ENCODE assay signal across 14 mouse cellular contexts in the genomic region with DNA sequence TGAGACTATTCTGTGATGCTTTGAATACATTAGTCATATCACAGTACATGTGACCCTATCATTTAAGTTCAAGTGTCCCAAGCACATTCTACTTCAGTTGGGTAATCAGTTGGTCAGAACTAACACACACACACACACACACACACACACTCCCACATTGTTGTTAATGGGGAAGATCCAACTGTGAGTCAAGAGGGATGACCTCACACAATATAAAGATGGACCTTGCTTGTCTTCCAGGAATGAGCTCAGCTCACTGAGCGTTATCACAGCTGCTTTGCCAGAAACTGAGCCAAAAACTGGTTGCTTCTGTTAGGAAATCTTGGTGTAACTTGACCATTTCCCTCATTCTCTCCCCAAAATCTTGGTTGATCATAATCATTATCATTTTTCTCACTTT.
DNase-seq lines count a peak whose midpoint lies in the region; TF ChIP-seq lines count a peak whose summit lies in the region.
"Had no signal": no experiment of that assay in that cellular context is flagged by ENCODE, and none has a peak within 500 bp of the region (broad histone marks: within the 10 kb centered on the region; RNA-seq: fewer than 3 reads in every experiment).

No protein-coding gene starts in this region.

- H3ac ChIP-seq in myocyte (ENCODE audit: control insufficient read depth, insufficient read length) = no peak overlapping the region

- no peaks in the 10 kb centered on the region for H3K27me3 ChIP-seq in myocyte (ENCODE audit: control insufficient read depth, insufficient read depth, insufficient read length)
- H3K27me3 ChIP-seq: forebrain, embryonic 13.5 days; hindbrain, embryonic 15.5 days had no signal

- H3K79me2 ChIP-seq in myocyte (ENCODE audit: control insufficient read depth, insufficient read depth) = no peaks in the 10 kb centered on the region

- H3K36me3 ChIP-seq in myocyte (ENCODE audit: control insufficient read depth, insufficient read depth) = no peaks in the 10 kb centered on the region
- H3K36me3 ChIP-seq: hindbrain, embryonic 15.5 days had no signal

- no peak for TF ChIP-seq POLR2A in myocyte (IDR thresholded peaks at IDR 0.05; ENCODE audit: insufficient read length, low read depth)

- peak overlapping the region; percentile 36 for H3K4me2 ChIP-seq in myocyte (ENCODE audit: low read depth)
- H3K4me2 ChIP-seq: forebrain, embryonic 13.5 days; hindbrain, embryonic 15.5 days had no signal

- H3K4me3 ChIP-seq in myocyte = no peak overlapping the region
- H3K4me3 ChIP-seq: forebrain, embryonic 13.5 days; hindbrain, embryonic 15.5 days had no signal

- intact Hi-C loops in gastrocnemius, postnatal 14 days (cut with DNase I; ENCODE audit: low total_unique reads) = no loop called here

- peak; percentile 34 for DNase-seq in kidney, postnatal 10 days
- DNase-seq in kidney, adult 18-20 months = no peak
- DNase-seq in adrenal gland, adult 8-10 months = peak; percentile 49
- peak; percentile 24 for DNase-seq in gastrocnemius, postnatal 14 days
- no peak for DNase-seq in spleen, postnatal 14 days (ENCODE audit: low spot score in 2 of 2)
- no peak for DNase-seq in layer of hippocampus, adult 11-12 months (ENCODE audit: low spot score)
- DNase-seq: cerebellum, adult 9-10 months; kidney, adult 9 months; layer of hippocampus, adult 9-11 months; left cerebral cortex, postnatal 4 days; right cerebral cortex, postnatal 4 days had no signal

TF ChIP-seq in myocyte, 11 proteins besides CTCF, POLR2A, EP300 and RAD21:
- TF ChIP-seq MAX (IDR thresholded peaks at IDR 0.05; ENCODE audit: low read depth) (no peak), E2F4 (IDR thresholded peaks at IDR 0.05; ENCODE audit: insufficient read depth) (no peak), TCF12 (IDR thresholded peaks at IDR 0.05; ENCODE audit: insufficient read depth, poor library complexity, severe bottlenecking) (peak; percentile 35), CEBPB (IDR thresholded peaks at IDR 0.05; ENCODE audit: insufficient read depth, poor library complexity, severe bottlenecking) (peak; percentile 73), SRF (IDR thresholded peaks at IDR 0.05; ENCODE audit: control insufficient read depth, insufficient read length, low read depth) (no peak), USF1 (IDR thresholded peaks at IDR 0.05; ENCODE audit: low read depth) (peak; percentile 43), REST (IDR thresholded peaks at IDR 0.05; ENCODE audit: insufficient read depth, insufficient read length) (no peak), POLR2AphosphoS2 (IDR thresholded peaks at IDR 0.05; ENCODE audit: insufficient read length, low read depth) (no peak), MYOG (IDR thresholded peaks at IDR 0.05; ENCODE audit: control insufficient read depth in 1 of 3, insufficient read depth in 1 of 3, insufficient read length in 2 of 3, low read depth in 2 of 3) (peak in 2 of 3 experiments; percentile 3 to 30), TCF3 (IDR thresholded peaks at IDR 0.05; ENCODE audit: insufficient read length, low read depth) (no peak), MYOD1 (IDR thresholded peaks at IDR 0.05; ENCODE audit: control insufficient read depth in 1 of 3, insufficient read length in 2 of 3, low read depth in 2 of 3) (peak in 2 of 3 experiments; percentile 59 to 66)
TF ChIP-seq in myocyte: peak in this region for 5.

Comparison
In these comparisons a context has a peak if more than half of its experiments do, and no peak if none do; other contexts are left out.
1. DNase-seq: peak in kidney, postnatal 10 days (single experiment), adrenal gland, adult 8-10 months (single experiment) and gastrocnemius, postnatal 14 days (single experiment); none in kidney, adult 18-20 months (single experiment), spleen, postnatal 14 days (0 of 2) and layer of hippocampus, adult 11-12 months (single experiment).